Mouse (Mus musculus) cerebral cortex, adult 2 months (tissue): ENCODE data around the gene Ralgapa1.

Experiments
- WGBS: fragments of 180-500 bp; shearing (Covaris S2); methylation state at CpG from one replicate; pipeline ENCODE4 v1.1.7; 2018; 5-methylcytosine and 5-hydroxymethylcytosine counted together

Ralgapa1 gene

GRCm38 (mm10) chr12:55797103-55797502, 23.9 kb downstream of the Ralgapa1 start:
- 74% methylated on average over 3 of the region's 3 CpGs for WGBS

- 86% methylated on average over 4 of the region's 4 CpGs for WGBS
Measured at GRCm38 (mm10) chr12:55794485-55794884, 26.5 kb downstream of the Ralgapa1 start.

GRCm38 (mm10) chr12:55785252-55785651, 35.7 kb downstream of the Ralgapa1 start:
- 73% methylated on average over 2 of the region's 2 CpGs for WGBS

DNA sequence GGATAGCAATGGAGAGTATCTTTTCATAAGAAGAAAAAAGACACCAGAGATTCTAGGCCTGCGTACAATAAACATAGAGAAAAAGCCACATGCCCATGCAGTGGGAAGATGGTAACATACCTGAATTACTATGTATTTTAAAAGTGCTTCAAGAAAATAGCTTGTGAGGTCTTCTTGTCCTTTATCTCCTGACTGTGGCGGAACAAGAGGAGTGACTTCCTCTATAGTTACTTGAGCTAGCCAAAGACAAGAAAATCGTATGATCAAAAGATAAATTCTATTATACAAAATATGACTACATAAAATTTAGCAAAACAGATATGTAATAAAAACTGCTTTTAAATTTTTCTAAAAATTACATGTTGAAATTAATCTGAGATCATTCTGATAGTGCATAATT, 38.3 kb downstream of the Ralgapa1 start:
- 96% methylated on average over 3 of the region's 3 CpGs for WGBS

- 89% methylated on average over 2 of the region's 2 CpGs for WGBS
Measured at GRCm38 (mm10) chr12:55778301-55778700, 42.7 kb downstream of the Ralgapa1 start.

DNA sequence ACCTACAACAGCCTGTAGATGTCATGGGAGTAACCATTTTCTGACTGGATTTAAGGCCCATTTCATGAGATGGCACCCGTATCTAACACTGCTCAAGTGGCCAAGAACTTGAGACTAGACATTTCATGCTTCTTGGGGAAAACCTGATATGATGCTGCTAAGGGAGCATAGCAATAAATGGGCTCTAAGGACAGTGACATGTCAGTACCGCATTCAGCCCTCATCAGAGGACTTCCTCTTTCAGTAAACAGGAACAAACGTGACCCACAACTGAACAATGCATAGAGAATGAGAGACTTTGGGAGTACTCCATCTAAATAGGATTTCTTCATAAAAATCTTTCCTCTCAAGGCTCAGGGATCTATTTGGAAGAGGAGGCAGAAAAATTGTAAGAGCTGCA, 46.7 kb downstream of the Ralgapa1 start:
- WGBS, result 84% methylated on average over 3 of the region's 3 CpGs

DNA sequence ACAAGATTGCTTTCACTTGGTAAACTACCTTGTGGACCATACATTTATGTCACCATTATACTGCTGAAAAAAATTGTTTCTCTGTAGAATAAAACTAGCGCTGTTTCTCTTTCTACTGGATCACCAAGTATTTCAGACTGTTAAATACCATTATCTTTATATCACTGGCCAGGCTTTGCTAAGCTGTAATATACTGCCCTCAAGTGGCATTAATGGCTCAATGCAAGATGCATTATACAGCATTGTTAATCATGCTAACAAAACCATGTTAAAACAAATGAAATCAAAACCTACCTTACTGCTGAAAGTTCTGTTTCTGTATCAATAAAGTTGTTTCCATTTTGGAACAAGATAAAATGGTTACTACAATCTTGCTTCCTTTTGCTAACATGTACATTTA, 100.6 kb downstream of the Ralgapa1 start:
- WGBS, result 57% methylated on average over 1 of the region's 1 CpGs

DNA sequence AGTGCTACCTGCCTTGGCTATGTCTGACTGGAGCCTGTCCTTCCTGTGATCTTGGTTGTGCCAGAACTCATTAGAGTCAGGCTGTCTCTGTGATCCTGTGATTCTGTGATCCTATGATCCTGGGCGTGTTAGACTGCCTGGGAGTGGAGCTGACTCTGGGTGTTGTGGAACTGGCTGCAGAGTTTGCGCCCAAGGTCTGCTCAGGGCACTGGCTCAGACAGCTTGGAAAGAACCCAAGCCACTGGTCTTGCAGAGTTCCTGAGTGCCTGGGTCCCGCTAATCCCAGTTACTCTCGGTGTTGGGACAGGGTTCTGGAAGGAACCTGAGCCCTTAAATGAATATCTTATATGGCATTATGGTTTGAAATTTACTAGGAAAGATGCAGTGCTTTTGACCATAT, 115.1 kb downstream of the Ralgapa1 start:
- 95% methylated on average over 4 of the region's 4 CpGs for WGBS

GRCm38 (mm10) chr12:55666699-55667098, 154.3 kb downstream of the Ralgapa1 start:
- 45% methylated on average over 6 of the region's 6 CpGs for WGBS

DNA sequence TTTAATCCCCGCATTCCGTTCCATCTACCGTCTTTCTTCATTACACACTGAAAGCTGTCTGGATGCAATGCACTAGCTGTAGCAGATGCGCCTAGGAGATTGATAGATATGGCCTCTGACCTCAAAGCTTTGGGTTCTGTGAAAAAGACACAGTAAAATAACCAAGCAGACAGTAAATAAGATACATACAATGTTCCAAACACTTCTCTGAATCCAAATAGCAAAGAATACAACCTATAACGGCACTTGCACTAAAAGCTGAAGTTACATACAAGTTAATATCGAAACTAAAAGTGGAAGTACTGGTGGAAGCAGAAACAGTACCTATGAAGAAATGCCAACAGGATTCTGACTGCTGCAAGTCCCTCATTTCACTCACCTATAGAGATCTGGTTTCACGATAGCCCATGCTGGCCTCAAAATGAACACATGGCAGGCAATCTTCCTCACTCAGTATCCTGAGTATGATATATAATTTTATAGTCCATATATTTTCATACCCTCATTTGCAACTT, 172.9 kb downstream of the Ralgapa1 start:
- WGBS, result 97% methylated on average over 7 of the region's 7 CpGs

GRCm38 (mm10) chr12:55626711-55627110, 194.3 kb downstream of the Ralgapa1 start:
- WGBS, result 54% methylated on average over 4 of the region's 4 CpGs

DNA sequence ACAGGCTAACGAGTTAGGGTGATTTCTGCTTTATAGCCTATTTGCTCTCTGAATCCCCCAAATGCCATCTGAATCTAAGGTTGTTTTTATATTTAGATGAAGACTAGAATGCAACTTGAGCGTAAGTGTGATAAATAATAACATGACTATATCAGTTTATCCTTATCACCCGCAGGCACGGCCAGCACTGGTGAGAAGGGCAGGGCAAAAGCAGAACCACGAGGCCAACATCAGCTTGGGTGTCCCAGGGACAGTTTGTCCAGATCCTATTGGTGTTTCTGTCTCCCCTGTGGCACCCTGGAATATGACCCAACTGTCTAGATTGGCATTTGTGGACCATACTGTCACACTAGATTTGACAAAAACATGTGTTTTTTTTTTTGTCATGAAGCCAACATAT, 197.7 kb downstream of the Ralgapa1 start:
- WGBS, result 73% methylated on average over 5 of the region's 5 CpGs

GRCm38 (mm10) chr12:55622615-55623245, 198.2 kb downstream of the Ralgapa1 start:
- WGBS, result 46% methylated on average over 3 of the region's 3 CpGs

DNA sequence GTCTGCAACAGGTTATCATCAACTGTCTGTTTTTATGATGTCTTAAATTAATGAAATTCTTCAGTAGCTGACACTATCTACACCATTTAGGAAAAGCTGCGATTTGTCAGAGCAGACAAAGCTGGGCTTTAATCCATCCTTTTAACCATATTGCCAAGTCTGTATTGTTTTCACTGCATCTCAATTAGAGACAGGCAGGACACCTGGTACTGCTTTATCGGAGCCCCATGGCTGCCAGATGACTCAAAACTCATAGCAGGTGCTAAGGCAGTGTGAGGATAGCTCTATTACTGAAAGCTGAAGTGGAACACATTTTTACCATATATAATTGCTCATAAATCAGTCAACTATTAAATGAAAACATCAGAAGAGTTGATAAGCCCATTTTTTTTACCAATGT, 200.6 kb downstream of the Ralgapa1 start:
- 70% methylated on average over 2 of the region's 2 CpGs for WGBS

- 91% methylated on average over 2 of the region's 2 CpGs for WGBS
Measured at GRCm38 (mm10) chr12:55610812-55611211, 210.2 kb downstream of the Ralgapa1 start.

- WGBS, result 67% methylated on average over 4 of the region's 4 CpGs
Measured at GRCm38 (mm10) chr12:55607902-55608301, 213.1 kb downstream of the Ralgapa1 start.

DNA sequence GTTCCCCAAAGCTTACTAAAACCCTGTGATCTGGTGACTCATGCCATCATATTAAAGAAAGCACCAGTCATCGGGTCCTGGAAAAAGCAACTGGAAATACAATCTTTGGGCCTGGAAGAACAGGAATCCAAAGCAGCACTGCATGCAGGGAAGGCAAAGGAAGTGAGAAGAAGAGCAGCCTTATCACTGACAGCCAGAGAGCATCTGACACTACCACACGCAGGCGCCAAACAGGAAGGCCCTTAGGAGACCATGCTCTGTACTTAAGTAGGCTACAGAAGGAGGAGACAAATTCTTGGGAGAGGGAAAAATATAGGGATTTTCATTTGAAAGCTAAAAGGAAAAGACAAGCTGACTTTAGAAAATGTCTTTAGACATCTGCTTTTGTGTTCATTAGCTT, 216.6 kb downstream of the Ralgapa1 start:
- 68% methylated on average over 3 of the region's 3 CpGs for WGBS

DNA sequence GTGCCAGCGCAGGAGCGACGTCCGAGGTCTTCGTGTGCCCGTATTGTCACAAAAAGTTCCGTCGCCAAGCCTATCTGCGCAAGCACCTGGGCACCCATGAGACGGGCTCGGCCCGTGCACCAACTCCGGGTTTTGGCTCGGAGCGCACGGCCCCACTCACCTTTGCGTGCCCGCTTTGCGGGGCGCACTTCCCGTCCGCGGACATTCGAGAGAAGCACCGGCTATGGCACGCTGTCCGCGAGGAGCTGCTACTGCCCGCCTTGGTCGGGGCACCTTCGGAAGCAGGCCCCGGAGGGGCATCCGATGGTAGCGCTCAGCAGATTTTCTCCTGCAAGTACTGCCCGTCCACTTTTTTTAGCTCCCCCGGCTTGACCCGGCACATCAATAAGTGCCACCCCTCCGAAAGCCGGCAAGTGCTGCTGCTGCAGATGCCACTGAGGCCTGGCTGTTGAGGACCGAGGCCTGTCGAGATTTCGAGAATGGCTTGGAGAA, 220.4 kb downstream of the Ralgapa1 start:
- WGBS, result 38% methylated on average over 42 of the region's 42 CpGs

- WGBS, result 3% methylated on average over 107 of the region's 109 CpGs
Measured at GRCm38 (mm10) chr12:55599639-55600502, 221.1 kb downstream of the Ralgapa1 start.

GRCm38 (mm10) chr12:55598887-55599561, 221.9 kb downstream of the Ralgapa1 start, which contains the start of gene Insm2:
Insm2 (plus strand) TSS chr12:55599427.
- under 1% methylated on average over 71 of the region's 77 CpGs for WGBS

- 9% methylated on average over 7 of the region's 7 CpGs for WGBS
Measured at GRCm38 (mm10) chr12:55598537-55598886, 222.5 kb downstream of the Ralgapa1 start.

- 67% methylated on average over 9 of the region's 9 CpGs for WGBS
Measured at GRCm38 (mm10) chr12:55586936-55587335, 234.0 kb downstream of the Ralgapa1 start.
